Mouse (Mus musculus): ENCODE data around the gene Nynrin. TPM values are rescaled to one million over a fixed set of nuclear protein-coding genes. Genes with fewer than 3 reads are reported as not detected.

The Nynrin gene
- polyA plus RNA-seq (2012; rRNA removed), result 11.6 and 11.8 TPM in 2 replicates

GRCm38 (mm10) chr14:55853621-55854285 is at the start of gene Nynrin:
Nynrin (plus strand) TSS chr14:55854010.

GRCm38 (mm10) chr14:55822991-55823762 is 30.6 kb upstream of the Nynrin start, which contains the start of gene Nfatc4:
Nfatc4 (plus strand) TSS chr14:55823144.

GRCm38 (mm10) chr14:55884166-55884565 is 30.4 kb downstream of the Nynrin start, which contains the start of gene Cbln3:
Cbln3 (minus strand) TSS chr14:55884392.

DNA sequence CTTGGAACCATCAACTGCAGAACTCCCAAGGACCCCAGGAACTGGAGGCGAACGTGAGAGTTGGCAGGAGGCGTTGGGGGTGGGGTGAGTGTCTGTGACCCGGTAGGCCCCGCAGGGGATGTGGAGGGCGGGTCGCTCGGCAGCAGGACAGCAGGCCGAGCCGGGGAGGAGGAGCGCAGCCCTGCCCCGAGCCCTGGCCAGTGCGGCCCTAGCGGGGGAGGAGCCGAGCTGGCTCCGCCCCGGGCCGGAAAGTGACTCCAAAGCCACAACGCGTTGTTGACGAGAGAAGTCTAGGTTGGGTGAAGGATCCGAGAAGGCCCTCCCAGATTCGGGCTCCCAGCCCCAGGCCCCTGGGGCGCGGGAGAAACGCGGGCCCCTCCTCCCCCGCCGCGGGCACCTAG is 30.9 kb downstream of the Nynrin start, which contains the start of gene Khnyn:
Gene Khnyn (plus strand): TSS at position 235 of the 401 bp plus-strand sequence.

DNA sequence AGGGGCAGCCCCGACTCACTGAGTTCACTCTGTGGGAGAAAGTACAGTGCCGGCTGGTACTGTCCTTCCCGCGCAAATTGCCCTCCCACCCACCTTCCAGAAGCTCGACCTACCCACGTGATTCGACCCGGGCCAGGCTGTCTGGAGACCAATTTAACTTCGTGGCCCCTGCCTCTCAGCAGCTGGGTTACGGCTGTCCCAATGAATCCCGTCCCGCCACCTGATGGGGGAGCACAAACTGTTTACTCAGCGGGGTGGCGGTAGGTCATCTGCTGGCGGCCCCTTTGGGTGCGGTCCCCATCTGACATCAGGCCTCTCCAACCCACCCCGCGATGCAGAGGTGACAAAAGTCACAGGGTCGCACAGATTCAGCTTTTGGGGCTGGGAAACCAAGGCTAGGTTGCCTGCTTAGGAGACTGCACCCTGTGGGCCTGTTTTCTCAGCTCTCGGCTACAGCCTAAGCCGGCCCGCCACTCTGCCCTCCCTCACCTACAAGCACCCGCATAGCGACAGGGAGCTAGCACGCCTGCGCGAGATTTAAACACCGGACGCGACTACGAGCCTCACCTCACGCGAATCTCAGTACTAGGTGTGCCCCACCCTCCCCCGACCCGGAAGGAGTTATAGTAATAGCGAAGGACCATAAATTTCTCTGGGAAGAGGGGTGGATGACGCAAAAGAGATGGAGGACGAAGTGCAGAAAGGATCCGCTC is 46.0 kb downstream of the Nynrin start, which contains the start of gene Sdr39u1:
Gene Sdr39u1 (minus strand): TSS at position 593 of the 713 bp plus-strand sequence.

Other genes starting within 250 kb of the Nynrin start
- gene Rec8, start 236.0 kb upstream of the Nynrin start, polyA plus RNA-seq (2012; rRNA removed), result 17.6 and 22.2 TPM in 2 replicates
- gene Ipo4, start 218.1 kb upstream of the Nynrin start, polyA plus RNA-seq (2012; rRNA removed), result 202 and 205 TPM in 2 replicates
- 5.1 TPM in 2 replicates for gene Gm49378, start 216.1 kb upstream of the Nynrin start, polyA plus RNA-seq (2012; rRNA removed)
- gene Tm9sf1, start 210.2 kb upstream of the Nynrin start, polyA plus RNA-seq (2012; rRNA removed), result 35.5 and 36.6 TPM in 2 replicates
- 1.2 and 1.4 TPM in 2 replicates for gene Tssk4, start 203.8 kb upstream of the Nynrin start, polyA plus RNA-seq (2012; rRNA removed)
- gene Mdp1, start 193.5 kb upstream of the Nynrin start, polyA plus RNA-seq (2012; rRNA removed), result 49.7 and 51.7 TPM in 2 replicates
- gene Gmpr2, start 182.1 kb upstream of the Nynrin start, polyA plus RNA-seq (2012; rRNA removed), result 39.3 and 44.8 TPM in 2 replicates
- gene Nedd8, start 181.9 kb upstream of the Nynrin start, polyA plus RNA-seq (2012; rRNA removed), result 467 and 498 TPM in 2 replicates
- gene Tinf2, start 172.2 kb upstream of the Nynrin start, polyA plus RNA-seq (2012; rRNA removed), result 19.4 and 19.8 TPM in 2 replicates
- 0.31 and 2.6 TPM in 2 replicates for gene Tgm1, start 140.1 kb upstream of the Nynrin start, polyA plus RNA-seq (2012; rRNA removed)
- gene Rabggta, start 131.7 kb upstream of the Nynrin start, polyA plus RNA-seq (2012; rRNA removed), result 70.1 and 73.0 TPM in 2 replicates
- gene Dhrs1, start 108.3 kb upstream of the Nynrin start, polyA plus RNA-seq (2012; rRNA removed), result 87.8 and 91.7 TPM in 2 replicates
- gene Nop9, start 108.3 kb upstream of the Nynrin start, polyA plus RNA-seq (2012; rRNA removed), result 18.7 and 19.3 TPM in 2 replicates
- 0.88 and 1.0 TPM in 2 replicates for gene Cideb, start 95.6 kb upstream of the Nynrin start, polyA plus RNA-seq (2012; rRNA removed)
- 0.35 and 0.48 TPM in 2 replicates for gene Ltb4r2, start 92.6 kb upstream of the Nynrin start, polyA plus RNA-seq (2012; rRNA removed)
- gene Ltb4r1, start 88.0 kb upstream of the Nynrin start, polyA plus RNA-seq (2012; rRNA removed), result 0.47 and 0.59 TPM in 2 replicates
- 2.7 and 3.0 TPM in 2 replicates for gene Adcy4, start 69.9 kb upstream of the Nynrin start, polyA plus RNA-seq (2012; rRNA removed)
- gene Ripk3, start 65.1 kb upstream of the Nynrin start, polyA plus RNA-seq (2012; rRNA removed), result 1.1 and 1.3 TPM in 2 replicates
- 9.2 and 11.3 TPM in 2 replicates for gene Nfatc4, start 30.9 kb upstream of the Nynrin start, polyA plus RNA-seq (2012; rRNA removed)
- gene Cbln3, start 30.4 kb downstream of the Nynrin start, polyA plus RNA-seq (2012; rRNA removed), result 0.59 and 0.63 TPM in 2 replicates
- gene Khnyn, start 30.9 kb downstream of the Nynrin start, polyA plus RNA-seq (2012; rRNA removed), result 12.2 and 12.4 TPM in 2 replicates
- 137 and 138 TPM in 2 replicates for gene Sdr39u1, start 46.3 kb downstream of the Nynrin start, polyA plus RNA-seq (2012; rRNA removed)
- 1.0 and 3.2 TPM in 2 replicates for gene Cma1, start 90.7 kb downstream of the Nynrin start, polyA plus RNA-seq (2012; rRNA removed)
- gene Cma2, start 97.0 kb downstream of the Nynrin start, polyA plus RNA-seq (2012; rRNA removed), result not detected in 2 replicates
- gene Mcpt1, start 164.0 kb downstream of the Nynrin start, polyA plus RNA-seq (2012; rRNA removed), result not detected in 2 replicates
- gene Mcpt9, start 176.5 kb downstream of the Nynrin start, polyA plus RNA-seq (2012; rRNA removed), result not detected in 2 replicates
- not detected in 2 replicates for gene Mcpt2, start 188.0 kb downstream of the Nynrin start, polyA plus RNA-seq (2012; rRNA removed)
- 0.23 and 0.70 TPM in 2 replicates for gene Mcpt4, start 208.3 kb downstream of the Nynrin start, polyA plus RNA-seq (2012; rRNA removed)
- not detected in 2 replicates for gene Mcpt8, start 231.3 kb downstream of the Nynrin start, polyA plus RNA-seq (2012; rRNA removed)
- 0.13 and 0.25 TPM in 2 replicates for gene Ctsg, start 248.6 kb downstream of the Nynrin start, polyA plus RNA-seq (2012; rRNA removed)